Mouse (Mus musculus): ENCODE data around the gene D330045A20Rik.
"Not testable (repeated sequence)": the region's sequence is repeated elsewhere in the genome, so short reads cannot be mapped to it uniquely, and the experiment has no call there.

The D330045A20Rik gene

DNA sequence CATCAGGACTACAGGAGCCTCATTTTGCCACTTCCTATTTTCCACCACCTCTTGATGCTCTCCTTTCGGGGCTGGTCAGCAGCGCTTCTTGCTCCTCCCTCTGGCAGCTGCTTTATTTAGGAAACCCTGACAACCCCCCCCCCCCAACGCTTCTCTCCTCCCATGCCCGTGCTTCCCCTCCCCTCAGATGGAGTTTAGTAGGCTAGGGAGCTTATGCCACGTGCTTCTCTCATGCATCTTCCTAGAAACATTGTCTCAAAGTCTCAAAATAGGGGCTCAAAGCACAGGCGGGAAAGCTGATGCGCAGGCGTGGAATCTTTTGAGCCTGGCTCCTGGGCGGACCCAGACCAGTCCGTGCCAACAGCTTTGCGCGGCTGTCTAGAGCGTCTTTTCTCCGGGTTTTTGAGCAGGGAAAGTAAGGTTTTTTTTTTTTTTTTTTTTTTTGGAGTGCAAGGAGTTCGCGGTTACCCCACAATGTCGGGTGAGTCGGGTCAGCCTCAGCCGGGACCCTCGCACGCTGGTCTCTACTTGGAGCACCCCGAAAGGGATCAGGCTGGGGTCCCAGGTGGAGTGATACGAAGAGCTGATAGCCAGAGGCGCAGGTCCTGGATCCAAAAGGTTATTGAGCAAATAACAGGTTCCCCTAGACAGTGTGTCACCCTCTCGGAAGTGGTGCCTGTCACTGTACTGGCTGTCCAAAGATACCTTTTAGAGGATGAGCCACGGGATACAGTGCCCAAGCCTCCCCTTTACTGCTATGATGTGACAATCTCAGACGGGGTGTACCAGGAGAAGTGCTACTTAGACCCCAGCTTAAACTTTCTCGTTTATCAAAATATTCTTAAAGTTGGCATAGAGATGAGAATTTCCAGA lies at the start of gene D330045A20Rik:
Gene D330045A20Rik (plus strand): TSS at position 346 of the 873 bp plus-strand sequence.
- DNase-seq (ENCODE audit: low spot score): peak; percentile 67

DNA sequence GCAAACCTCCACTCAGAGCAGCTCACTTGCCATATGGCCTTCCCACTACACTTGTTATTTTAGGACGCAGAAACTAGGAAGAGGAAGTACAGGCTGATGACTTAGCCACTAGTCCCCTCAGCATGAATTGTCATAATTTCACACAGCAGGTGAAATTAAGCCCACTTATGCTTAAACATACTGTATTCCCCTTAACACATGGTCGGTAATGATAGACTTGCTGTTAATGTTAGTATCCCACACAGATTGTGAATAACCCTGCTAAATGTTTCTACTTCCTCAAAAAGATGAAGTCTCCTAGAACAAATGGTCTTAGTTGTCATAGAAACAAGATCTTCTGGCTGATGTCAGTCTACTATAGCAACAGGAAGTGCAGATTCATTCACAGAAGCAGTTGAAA lies 47.6 kb upstream of the D330045A20Rik start:
- no peak for DNase-seq (ENCODE audit: low spot score)

DNA sequence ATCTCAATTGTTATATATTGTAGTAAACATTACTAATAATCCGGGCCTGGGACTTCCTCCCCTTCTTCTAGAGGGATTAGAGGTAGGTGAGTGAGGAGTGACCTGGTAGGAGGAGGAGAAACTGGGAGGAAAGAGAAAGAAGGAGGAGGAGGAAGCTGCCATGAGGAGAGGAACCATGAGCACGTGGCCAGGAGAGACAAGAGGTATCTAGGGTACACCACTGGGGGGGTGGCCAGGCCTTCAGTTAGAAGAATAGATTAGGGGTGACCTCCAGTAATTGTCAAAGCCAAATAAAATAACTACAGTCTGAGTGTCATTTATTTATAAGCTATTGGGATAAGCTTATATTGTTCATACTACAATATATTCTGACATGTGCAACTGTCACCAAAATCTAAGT lies 45.0 kb upstream of the D330045A20Rik start:
- no peak for DNase-seq (ENCODE audit: low spot score)

DNA sequence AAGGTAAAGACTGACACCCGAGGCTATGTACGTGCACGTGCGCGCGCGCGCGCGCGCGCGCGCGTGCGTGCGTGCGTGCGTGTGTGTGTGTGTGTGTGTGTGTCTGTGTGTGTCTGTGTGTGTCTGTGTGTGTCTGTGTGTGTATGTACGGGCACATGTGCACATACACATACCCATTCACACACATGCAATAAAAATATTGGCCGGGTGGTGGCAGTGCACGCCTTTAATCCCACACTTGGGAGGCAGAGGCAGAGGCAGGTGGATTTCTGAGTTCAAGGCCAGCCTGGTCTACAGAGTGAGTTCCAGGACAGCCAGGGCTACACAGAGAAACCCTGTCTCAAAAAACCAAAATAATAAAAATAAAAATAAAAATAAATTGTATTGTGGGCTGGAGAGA lies 39.1 kb upstream of the D330045A20Rik start:
- DNase-seq (ENCODE audit: low spot score): not testable (repeated sequence)

DNA sequence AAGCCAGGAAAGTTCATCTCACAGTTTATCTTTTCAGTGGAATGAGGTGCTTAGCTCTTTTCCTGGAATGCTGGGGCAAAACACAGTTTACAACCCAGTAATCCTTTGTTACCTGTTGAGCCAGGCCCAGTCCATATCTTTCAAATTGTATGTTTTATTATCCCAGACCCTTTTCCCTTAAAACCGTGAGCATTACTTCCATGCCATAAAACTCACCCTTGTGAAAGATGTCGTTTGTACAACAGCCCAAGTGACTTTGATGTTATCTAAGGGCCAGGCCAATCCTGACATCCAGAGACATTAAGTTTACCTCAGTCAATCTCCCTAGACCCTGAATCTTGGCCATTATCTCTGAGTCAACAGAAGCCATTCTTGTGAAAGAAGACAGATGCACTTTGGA lies 23.4 kb upstream of the D330045A20Rik start:
- DNase-seq (ENCODE audit: low spot score): no peak

DNA sequence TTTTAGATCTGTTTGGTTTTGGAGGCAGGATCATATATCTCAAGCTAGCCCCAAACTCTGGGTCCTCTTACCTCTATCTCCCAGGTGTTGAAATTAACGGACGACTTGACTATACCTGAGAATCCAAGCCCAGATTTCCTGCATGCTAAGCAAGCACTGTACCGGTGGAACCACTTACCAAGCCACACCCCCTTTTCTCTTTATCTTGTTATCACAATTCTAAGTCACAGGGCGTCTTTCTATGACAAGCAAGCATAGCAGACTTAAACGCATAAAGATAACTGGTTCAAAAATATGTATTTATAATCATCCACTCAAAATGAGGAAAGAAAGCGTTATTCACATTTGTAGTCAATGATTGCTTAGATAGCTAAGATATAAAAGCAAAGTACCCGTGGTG lies 1.9 kb downstream of the D330045A20Rik start:
- DNase-seq (ENCODE audit: low spot score): no peak

DNA sequence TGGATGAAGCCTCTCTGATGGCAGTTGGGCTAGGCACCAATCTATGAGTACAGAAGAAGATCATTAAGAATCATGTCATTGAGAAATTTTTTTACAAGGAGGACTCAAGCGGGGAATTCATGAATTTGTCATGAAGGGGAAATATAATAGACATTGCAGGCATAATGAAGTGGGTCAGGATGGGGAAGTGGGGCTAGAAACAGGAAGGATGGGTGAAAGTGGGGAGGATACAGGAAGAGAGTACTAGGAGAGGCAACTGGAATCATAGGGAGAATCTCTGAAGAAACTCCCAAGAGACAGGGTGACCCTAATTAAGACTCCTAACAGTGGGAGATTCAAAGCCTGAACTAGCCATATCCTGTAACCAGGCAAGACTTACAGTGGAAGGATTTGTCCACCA lies 4.8 kb downstream of the D330045A20Rik start:
- DNase-seq (ENCODE audit: low spot score): no peak

DNA sequence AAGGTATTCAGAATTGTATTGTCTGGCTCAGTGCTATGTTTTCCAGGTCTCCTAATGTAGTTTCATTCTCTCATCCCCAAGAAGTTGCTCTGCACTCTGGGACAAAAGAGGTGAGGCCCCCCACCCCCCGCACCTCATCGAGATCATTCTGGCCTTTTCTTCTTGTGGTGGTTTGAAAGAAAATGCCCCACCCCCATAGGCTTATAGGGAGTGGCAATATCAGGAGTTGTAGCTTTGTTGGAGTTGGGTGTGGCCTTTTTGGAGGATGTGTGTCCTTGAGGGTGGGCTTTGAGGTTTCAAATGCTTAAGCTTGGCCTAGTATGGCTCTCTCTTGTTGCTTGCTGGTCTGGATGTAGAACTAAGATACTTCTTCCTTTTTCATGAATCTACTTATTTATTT lies 36.0 kb downstream of the D330045A20Rik start:
- no peak for DNase-seq (ENCODE audit: low spot score)

DNA sequence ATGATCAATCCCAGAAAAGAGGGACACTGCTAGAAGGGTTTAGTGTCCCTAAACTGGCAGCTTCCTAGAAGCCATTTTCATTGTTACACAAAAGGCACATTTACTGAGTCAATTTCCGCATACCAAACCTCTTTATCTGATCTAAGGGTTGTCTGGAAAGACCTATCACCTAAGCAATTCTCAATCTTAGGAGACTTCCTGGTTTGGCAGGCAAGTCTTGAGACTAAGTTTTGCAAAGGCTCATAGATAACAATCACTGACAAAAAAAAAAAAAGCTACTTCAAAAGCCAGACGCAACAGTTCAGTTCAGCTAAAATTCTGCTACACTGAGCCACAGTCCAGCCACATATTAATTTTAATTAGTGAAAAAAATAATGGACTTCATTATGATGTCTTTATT lies 39.1 kb downstream of the D330045A20Rik start:
- DNase-seq (ENCODE audit: low spot score): no peak

DNA sequence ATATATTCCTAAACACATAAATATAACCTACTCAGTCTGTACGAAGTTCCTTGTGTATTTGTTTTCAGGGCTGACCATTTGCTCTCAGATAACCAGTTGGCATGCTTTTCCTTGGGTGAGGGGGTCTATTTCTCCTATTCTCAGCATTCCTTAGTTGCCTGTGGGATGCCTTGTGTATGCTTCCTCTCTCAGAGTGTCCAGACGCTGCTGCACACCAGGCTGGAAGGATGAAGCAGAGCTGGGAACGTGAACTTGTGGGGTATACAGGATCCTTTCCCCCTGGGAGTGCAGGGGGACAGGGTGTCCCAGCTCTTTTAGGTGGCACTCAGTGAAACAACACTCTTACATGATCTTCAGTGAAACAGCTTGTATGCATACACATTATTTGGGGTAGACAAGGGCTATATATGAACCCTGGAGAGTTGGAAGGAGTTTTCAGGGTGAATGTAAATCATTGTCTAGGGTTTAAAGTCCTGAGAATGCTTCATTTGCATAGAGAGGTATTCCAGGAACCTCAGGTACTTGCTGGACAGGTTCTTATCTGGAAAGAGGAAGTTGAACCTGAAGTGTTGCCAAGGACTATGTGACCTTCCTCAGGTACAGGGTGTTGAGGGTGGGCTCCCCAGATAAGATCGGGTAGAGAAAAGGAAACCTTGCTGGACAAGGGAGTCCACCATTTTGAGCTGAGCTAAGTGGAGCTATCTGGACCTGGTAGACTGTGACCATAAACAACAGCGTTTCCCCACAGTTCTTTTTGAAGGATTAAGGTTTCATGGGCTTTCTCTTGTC lies 44.3 kb downstream of the D330045A20Rik start:
- no peak for DNase-seq (ENCODE audit: low spot score)

DNA sequence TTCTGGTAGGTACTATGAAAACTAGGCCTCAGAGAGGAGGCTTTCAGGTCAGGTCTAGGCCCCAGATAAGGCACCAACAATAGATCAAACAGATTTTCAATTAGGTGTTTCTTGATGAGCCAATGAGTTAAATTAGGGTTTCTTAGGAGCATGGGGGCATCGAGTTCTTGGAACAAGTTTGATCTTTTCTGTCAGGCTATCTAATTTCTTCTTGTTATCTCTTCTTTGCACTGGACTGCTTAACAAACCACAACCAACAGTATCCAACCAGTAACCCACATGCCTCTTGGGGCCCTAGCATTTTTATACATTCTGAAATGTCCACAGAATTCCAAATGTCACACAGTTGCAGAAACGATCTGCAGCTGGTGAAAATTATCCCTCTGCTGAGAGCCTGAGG lies 45.6 kb downstream of the D330045A20Rik start:
- DNase-seq (ENCODE audit: low spot score): no peak

DNA sequence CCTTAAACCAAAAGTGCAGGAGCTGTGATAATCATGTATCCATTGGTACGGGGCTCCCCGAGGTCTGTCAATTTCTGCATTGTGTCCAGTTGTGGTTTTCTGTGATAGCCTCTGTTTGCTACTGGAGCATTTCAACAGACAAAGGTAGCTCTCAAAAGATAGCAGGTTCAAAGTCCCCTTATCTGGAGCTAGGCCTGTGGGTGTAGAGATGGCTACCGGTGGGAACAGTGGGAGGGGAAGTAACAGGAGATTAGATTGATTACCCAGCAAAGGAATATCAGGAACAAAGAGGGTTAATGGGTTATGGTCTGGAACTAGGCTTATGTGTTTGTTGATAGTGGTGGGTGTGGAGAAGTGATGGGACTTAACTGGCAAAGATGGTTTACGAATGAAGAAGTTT lies 46.8 kb downstream of the D330045A20Rik start:
- no peak for DNase-seq (ENCODE audit: low spot score)

DNA sequence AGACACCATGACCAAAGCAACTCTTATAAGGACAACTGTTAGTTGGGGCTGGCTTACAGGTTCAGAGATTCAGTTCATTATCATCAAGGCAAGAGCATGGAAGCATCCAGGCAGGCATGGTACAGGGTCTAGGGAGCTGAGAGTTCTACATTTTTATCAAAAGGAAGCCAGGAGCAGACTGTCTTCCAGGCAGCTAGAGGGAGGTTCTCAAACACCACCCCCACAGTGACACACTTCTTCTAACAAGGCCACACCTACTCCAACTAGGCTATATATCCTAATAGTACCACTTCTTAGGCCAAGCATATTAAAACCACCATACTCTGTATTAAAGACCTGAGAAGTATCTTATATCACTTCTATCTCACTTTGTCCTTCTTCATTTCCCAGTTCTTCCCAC lies 49.5 kb downstream of the D330045A20Rik start:
- no peak for DNase-seq (ENCODE audit: low spot score)

DNA sequence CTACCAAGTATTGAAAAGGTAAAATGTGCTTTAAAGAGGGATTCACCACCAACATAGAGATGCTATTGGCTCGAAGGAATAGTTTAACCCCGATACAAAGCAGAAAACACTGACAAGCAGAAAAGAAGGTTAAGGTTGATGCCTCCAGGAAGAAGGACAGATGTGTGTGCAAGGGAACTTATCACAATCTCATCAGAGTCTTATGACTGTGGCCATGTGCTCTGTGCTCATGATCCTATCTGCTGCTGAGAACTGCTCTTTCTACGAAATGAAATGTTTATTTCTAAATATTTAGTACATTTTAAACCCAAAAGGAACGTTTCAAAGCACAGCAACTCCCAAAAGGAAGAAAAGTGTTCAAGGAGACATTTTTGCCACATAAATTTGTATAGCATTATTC lies 52.1 kb downstream of the D330045A20Rik start:
- DNase-seq (ENCODE audit: low spot score): no peak

DNA sequence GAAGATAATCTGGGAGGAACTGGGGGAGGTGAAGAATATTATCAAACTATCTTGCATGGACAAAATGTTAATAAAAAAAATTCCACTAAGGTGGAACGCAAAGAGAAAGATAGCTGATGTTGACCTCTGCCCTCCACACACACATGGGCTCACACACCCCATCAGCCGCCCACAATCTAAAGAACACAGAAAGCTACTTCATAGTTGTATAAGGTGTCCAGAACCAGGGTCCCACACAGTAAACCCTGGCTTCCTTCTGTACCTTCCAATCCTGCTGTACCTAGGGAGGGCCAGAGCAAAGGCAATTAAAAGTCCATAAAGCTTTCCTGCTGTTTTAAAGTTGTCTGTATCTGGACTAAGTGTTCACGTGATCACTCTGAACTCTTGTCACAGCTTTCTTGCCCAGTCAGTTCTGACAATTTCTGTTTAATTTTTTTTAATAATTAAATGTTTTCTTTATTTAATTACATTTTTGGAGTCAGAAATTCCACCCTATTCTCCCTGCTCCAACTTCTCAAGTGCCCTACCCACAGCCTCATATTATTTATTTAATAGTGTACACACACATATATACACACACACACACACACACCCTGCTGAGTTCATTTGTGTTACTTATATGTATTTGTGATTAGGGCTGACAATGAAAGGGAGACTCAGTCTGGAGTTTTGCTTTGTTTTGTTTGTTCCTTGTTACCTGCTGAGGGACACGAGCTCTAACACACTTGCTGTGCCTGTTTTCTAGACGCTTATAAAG lies 57.7 kb downstream of the D330045A20Rik start:
- no peak for DNase-seq (ENCODE audit: low spot score)

DNA sequence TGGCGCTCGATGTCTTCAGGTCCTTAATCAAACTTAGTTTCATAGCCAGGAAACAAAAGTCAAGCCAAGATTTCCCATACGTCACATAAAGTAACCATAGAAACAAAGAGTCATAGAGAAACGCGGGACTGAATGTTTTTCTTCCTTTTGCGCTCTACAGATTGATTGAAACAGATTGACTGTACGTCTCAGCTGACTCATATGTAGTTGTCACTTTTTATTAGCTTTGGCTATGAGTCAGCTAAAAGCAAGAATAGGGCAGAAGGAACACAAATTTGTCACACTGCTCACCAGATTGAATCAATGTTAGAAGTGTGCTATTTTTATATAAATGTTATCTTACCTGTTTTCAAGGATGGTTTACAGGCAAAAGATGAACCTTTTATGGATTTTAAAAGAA lies 63.6 kb downstream of the D330045A20Rik start:
- no peak for DNase-seq (ENCODE audit: low spot score)

DNA sequence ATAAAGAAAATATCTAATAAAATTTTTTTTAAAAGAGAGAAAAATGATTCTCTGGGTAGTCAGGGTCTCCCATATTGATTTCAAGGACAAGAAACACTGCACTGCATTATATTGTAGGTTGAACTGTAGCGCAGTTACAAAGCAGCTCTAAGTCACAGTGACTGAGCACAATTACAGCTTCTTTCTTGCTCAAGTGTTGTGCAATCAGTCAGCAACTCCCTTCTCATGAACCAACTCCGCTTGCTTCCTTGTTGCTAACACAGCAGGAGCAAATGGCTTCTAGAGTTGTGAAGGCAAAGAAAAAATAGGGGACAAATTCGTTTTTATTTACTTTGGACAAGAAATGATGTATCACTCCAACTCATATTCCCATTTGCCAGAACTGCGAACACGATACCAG lies 70.3 kb downstream of the D330045A20Rik start:
- DNase-seq (ENCODE audit: low spot score): no peak

DNA sequence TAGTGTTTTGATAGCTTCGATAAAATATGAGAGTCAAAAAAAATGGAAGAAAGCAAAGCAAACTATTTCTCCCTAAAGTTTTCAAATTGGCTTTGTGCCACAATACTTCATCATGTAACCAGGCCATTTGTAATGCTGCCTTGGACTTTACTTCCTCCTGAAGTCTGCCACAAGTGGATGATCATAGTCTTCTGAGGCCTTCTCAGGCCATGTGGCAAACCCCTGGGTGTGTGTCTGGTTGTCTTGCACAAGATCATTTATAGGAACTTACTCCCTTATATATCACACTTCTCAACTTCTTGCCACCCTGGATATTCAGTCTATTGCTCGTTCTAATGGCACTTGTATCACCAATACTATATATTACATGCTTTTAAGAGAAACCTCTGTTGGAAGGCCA lies 71.9 kb downstream of the D330045A20Rik start:
- no peak for DNase-seq (ENCODE audit: low spot score)

DNA sequence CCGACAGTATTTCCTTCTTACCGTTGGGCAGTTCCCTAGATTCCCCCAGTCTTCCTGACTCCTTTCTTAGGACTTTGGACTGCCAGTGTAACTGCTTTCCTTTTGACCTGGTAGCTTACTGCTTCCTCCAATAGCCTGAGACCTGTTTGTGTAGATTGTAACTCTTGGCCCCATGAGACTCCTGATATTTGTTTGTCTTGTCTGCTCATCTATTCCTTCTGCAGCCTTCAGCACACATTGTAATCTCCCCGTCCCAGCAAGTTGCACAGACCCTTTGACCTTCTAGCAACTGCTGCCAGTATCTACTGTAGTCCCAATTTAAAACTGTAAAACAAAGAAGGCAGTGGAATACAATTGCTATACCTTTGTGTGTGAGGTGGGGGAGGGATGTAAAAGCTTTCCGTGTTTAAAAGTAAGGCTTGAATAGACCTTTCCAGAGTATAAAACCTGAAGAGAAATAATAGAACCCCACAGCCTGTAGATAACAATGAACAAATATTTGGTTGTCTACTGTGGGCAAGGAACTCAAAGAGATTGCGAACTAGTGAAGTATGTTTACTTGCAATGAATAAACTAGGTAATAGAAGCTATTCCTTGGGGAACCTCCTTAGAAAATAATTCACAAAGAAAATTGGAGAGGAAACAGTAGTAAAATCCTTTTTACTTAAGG lies 82.2 kb downstream of the D330045A20Rik start:
- no peak for DNase-seq (ENCODE audit: low spot score)

DNA sequence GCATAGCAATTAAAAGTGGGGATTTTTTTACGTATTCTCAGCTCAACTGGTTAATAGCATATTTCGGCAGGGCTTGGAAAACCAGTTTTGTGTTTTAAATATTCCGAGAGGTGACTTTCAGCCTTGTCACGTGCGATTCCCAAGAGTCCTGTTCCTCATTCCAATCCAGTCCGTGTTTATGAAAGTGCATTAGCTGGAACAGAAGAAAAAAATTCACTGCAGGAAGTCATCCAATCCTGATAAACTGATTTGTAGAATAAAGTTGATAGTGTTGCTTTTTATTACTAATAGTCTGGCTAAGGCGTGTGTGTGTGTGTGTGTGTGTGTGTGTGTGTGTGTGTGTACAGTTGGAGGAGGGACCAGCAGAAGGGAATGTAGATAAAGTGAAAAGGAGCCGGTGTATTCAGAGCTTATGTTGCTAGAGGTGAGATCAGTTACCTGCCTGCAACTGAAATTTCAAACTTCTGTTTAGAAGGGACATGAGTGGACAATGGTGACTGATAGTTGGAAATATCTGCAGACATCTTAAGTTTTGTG lies 82.8 kb downstream of the D330045A20Rik start, which contains the start of gene Rnf128:
Gene Rnf128 (plus strand): TSS at position 392 of the 537 bp plus-strand sequence.
- no peak for DNase-seq (ENCODE audit: low spot score)

DNA sequence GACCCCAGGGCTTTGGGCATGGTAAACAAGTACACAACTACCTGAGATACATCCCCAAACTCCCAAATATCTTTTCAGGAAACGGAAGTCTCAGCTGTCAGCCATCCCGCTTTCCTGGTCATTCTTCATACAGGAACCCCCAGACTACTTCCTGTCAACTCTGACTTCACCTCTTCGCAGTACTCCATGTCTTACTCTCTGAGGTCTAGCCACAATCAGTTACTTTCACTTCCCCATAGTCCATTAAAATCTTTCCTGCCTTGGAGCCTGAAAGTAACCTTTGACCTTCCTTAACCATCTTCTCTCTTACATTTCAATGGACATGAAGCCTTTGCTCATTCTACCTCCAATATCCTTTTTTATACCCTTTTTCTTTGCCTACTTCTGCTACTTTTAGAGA lies 89.9 kb downstream of the D330045A20Rik start:
- DNase-seq (ENCODE audit: low spot score): no peak

All from embryo, embryonic 10 days (tissue).